Mouse (Mus musculus): ENCODE measurements around the gene Leng1. TPM values are rescaled to one million over a fixed set of nuclear protein-coding genes. Genes with fewer than 3 reads are reported as not detected.
A peak's percentile ranks its signal among the peaks of the same experiment; 100 is the strongest.

Gene Leng1
- polyA plus RNA-seq, 1 experiment from 2014 or later: 15.3 TPM

GRCm38 (mm10) chr7:3616057-3616388 lies 49.6 kb downstream of the Leng1 start, which contains the start of gene Oscar:
Oscar (minus strand) TSS chr7:3616157.
- peaks cover 11% of the 10 kb centered on the region; the same call in 1 of the 2 replicates for H3K36me3 ChIP-seq
- ATAC-seq (ENCODE audit: low FRiP score, low read depth): no peak
- peak within 1 kb of the TSS; percentile 66 for H3K4me3 ChIP-seq
- no peaks in the 10 kb centered on the region for H3K9me3 ChIP-seq
- no peak within 1 kb of the TSS for H3K9ac ChIP-seq
- peaks cover 21% of the 10 kb centered on the region for H3K4me1 ChIP-seq (replicated peaks)
- peak within 1 kb of the TSS; percentile 16 for H3K27ac ChIP-seq (replicated peaks)
- H3K4me2 ChIP-seq: peak within 1 kb of the TSS; percentile 71
- WGBS: 86% methylated on average over 4 of the region's 4 CpGs
- H3K27me3 ChIP-seq: no peaks in the 10 kb centered on the region; the same call in 1 of the 2 replicates

- Histone ChIP-seq H3K9me3 (no peaks in the 10 kb centered on the region), H3K36me3 (no peaks in the 10 kb centered on the region), H3K27ac (replicated peaks) (no peak overlapping the region), H3K4me2 (no peak overlapping the region), H3K9ac (no peak overlapping the region), H3K27me3 (no peaks in the 10 kb centered on the region; the same call in 1 of the 2 replicates), H3K4me3 (no peak overlapping the region), H3K4me1 (replicated peaks) (peaks cover 18% of the 10 kb centered on the region)
- 81% methylated on average over 3 of the region's 3 CpGs for WGBS
- no peak for ATAC-seq (ENCODE audit: low FRiP score, low read depth)
Observed at GRCm38 (mm10) chr7:3614021-3614420, 51.6 kb downstream of the Leng1 start.

GRCm38 (mm10) chr7:3611006-3611405 lies 54.6 kb downstream of the Leng1 start:
- WGBS: 90% methylated on average over 13 of the region's 13 CpGs
- Histone ChIP-seq H3K27me3 (no peaks in the 10 kb centered on the region; the same call in 1 of the 2 replicates), H3K36me3 (no peaks in the 10 kb centered on the region), H3K4me3 (no peak overlapping the region), H3K9ac (no peak overlapping the region), H3K4me2 (no peak overlapping the region), H3K4me1 (replicated peaks) (no peaks in the 10 kb centered on the region), H3K27ac (replicated peaks) (no peak overlapping the region), H3K9me3 (no peaks in the 10 kb centered on the region)
- no peak for ATAC-seq (ENCODE audit: low FRiP score, low read depth)

GRCm38 (mm10) chr7:3610437-3610836 lies 55.2 kb downstream of the Leng1 start:
- no peak overlapping the region for H3K4me2 ChIP-seq
- H3K27me3 ChIP-seq: no peaks in the 10 kb centered on the region; the same call in 1 of the 2 replicates
- H3K9me3 ChIP-seq: no peaks in the 10 kb centered on the region
- H3K4me3 ChIP-seq: no peak overlapping the region
- ATAC-seq (ENCODE audit: low FRiP score, low read depth): no peak
- H3K4me1 ChIP-seq (replicated peaks): no peaks in the 10 kb centered on the region
- no peak overlapping the region for H3K9ac ChIP-seq
- WGBS: 95% methylated on average over 3 of the region's 3 CpGs
- H3K36me3 ChIP-seq: no peaks in the 10 kb centered on the region
- H3K27ac ChIP-seq (replicated peaks): no peak overlapping the region

Small RNA genes within 50 kb of the gene (microRNA-seq; reads per million reads assigned to microRNA genes)
- gene Mir3572: 2.4 reads per million, percentile 6 among the genes with 10 or more reads in this experiment

Other genes with a start within 250 kb of the Leng1 start
- gene Cacng6, start 241.6 kb downstream of the Leng1 start, polyA plus RNA-seq (2015; fragmentation: Nextera tagmentation; extraction: Ambion mirVana): 0.18 TPM in 1 of 2 replicates, not detected in the other
- not detected in 2 replicates for gene Tarm1, start 163.2 kb downstream of the Leng1 start, polyA plus RNA-seq (2015; fragmentation: Nextera tagmentation; extraction: Ambion mirVana)
- gene Oscar, start 49.7 kb downstream of the Leng1 start, polyA plus RNA-seq (2015; fragmentation: Nextera tagmentation; extraction: Ambion mirVana): 0.39 and 0.66 TPM in 2 replicates
- gene Ndufa3, start 48.5 kb downstream of the Leng1 start, polyA plus RNA-seq (2015; fragmentation: Nextera tagmentation; extraction: Ambion mirVana): 541 and 606 TPM in 2 replicates
- gene Tfpt, start 35.9 kb downstream of the Leng1 start, polyA plus RNA-seq (2015; fragmentation: Nextera tagmentation; extraction: Ambion mirVana): 32.2 and 40.1 TPM in 2 replicates
- 88.8 and 89.6 TPM in 2 replicates for gene Prpf31, start 35.9 kb downstream of the Leng1 start, polyA plus RNA-seq (2015; fragmentation: Nextera tagmentation; extraction: Ambion mirVana)
- 39.5 and 47.3 TPM in 2 replicates for gene Cnot3, start 20.6 kb downstream of the Leng1 start, polyA plus RNA-seq (2015; fragmentation: Nextera tagmentation; extraction: Ambion mirVana)
- gene Tmc4, start 11.7 kb upstream of the Leng1 start, polyA plus RNA-seq (2015; fragmentation: Nextera tagmentation; extraction: Ambion mirVana): 5.0 and 5.2 TPM in 2 replicates
- 275 and 297 TPM in 2 replicates for gene Tsen34, start 27.0 kb upstream of the Leng1 start, polyA plus RNA-seq (2015; fragmentation: Nextera tagmentation; extraction: Ambion mirVana)
- 105 and 113 TPM in 2 replicates for gene Mboat7, start 27.7 kb upstream of the Leng1 start, polyA plus RNA-seq (2015; fragmentation: Nextera tagmentation; extraction: Ambion mirVana)
- gene Rps9, start 38.2 kb upstream of the Leng1 start, polyA plus RNA-seq (2015; fragmentation: Nextera tagmentation; extraction: Ambion mirVana): 691 and 766 TPM in 2 replicates
- gene Pirb, start 54.6 kb upstream of the Leng1 start, polyA plus RNA-seq (2015; fragmentation: Nextera tagmentation; extraction: Ambion mirVana): 0.45 and 0.50 TPM in 2 replicates
- gene Gm15448, start 159.8 kb upstream of the Leng1 start, polyA plus RNA-seq (2015; fragmentation: Nextera tagmentation; extraction: Ambion mirVana): not detected in 2 replicates
- gene Pira2, start 179.2 kb upstream of the Leng1 start, polyA plus RNA-seq (2015; fragmentation: Nextera tagmentation; extraction: Ambion mirVana): 0.06 TPM in 1 of 2 replicates, not detected in the other
- not detected in 2 replicates for gene Gm14548, start 232.3 kb upstream of the Leng1 start, polyA plus RNA-seq (2015; fragmentation: Nextera tagmentation; extraction: Ambion mirVana)
- gene Lilra6, start 249.7 kb upstream of the Leng1 start, polyA plus RNA-seq (2015; fragmentation: Nextera tagmentation; extraction: Ambion mirVana): 0.09 TPM in 1 of 2 replicates, not detected in the other